In genomic region chr5:30614221-30614620, GRCm38 (mm10) we compare ENCODE assay signal across 8 mouse cellular contexts. TPM values are rescaled to one million over a fixed set of nuclear protein-coding genes. Genes with fewer than 3 reads are reported as not detected.
DNase-seq lines count a peak whose midpoint lies in the region; ATAC-seq and TF ChIP-seq lines count a peak whose summit lies in the region.

No protein-coding gene starts in this region.

- H3K9ac ChIP-seq in ES-Bruce4 (ENCODE audit: low read depth, poor library complexity, severe bottlenecking) = no peak overlapping the region
- H3K9ac ChIP-seq in liver, embryonic 12.5 days = no peak overlapping the region

- H3K27ac ChIP-seq in ES-Bruce4 (ENCODE audit: insufficient read depth, low read length) = peak overlapping the region; percentile 77
- H3K27ac ChIP-seq in liver, embryonic 12.5 days = no peak overlapping the region

- no peak overlapping the region for H3K4me3 ChIP-seq in ES-Bruce4 (ENCODE audit: low read depth, low read length)
- no peak overlapping the region for H3K4me3 ChIP-seq in liver, embryonic 12.5 days

- ATAC-seq in liver, embryonic 12.5 days = peak; percentile 46; the same call in 1 of the 2 replicates

- H3K4me1 ChIP-seq in ES-Bruce4 (ENCODE audit: control insufficient read depth, insufficient read depth, low read length) = peaks cover 14% of the 10 kb centered on the region
- H3K4me1 ChIP-seq in liver, embryonic 12.5 days = peaks cover 28% of the 10 kb centered on the region

- no peak for TF ChIP-seq CTCF in ES-Bruce4 (IDR thresholded peaks at IDR 0.05; ENCODE audit: low read depth, low read length)

- no peaks in the 10 kb centered on the region for H3K9me3 ChIP-seq in ES-Bruce4 (replicated peaks; ENCODE audit: control insufficient read depth, insufficient read depth, low read length, poor library complexity, severe bottlenecking)
- no peaks in the 10 kb centered on the region for H3K9me3 ChIP-seq in liver, embryonic 12.5 days (replicated peaks)

- intact Hi-C loops in heart, postnatal 14 days (cut with DNase I) = no loop called here
- intact Hi-C loops in gastrocnemius, postnatal 36 days (cut with DNase I) = no loop called here

- no peaks in the 10 kb centered on the region for H3K36me3 ChIP-seq in ES-Bruce4 (ENCODE audit: control insufficient read depth, insufficient read depth, low read length, poor library complexity, severe bottlenecking)
- no peaks in the 10 kb centered on the region for H3K36me3 ChIP-seq in liver, embryonic 12.5 days

- no peaks in the 10 kb centered on the region for H3K27me3 ChIP-seq in ES-Bruce4 (ENCODE audit: control insufficient read depth, insufficient read depth, low read length, poor library complexity, severe bottlenecking)
- H3K27me3 ChIP-seq in liver, embryonic 12.5 days (replicated peaks) = peaks cover 24% of the 10 kb centered on the region

- peak; percentile 90 for TF ChIP-seq EP300 in ES-Bruce4 (IDR thresholded peaks at IDR 0.05; ENCODE audit: insufficient read depth, low read depth, low read length)

- no peak for TF ChIP-seq POLR2A in ES-Bruce4 (IDR thresholded peaks at IDR 0.05; ENCODE audit: insufficient read depth, low read length)

- no peak overlapping the region for H3K4me2 ChIP-seq in liver, embryonic 12.5 days

- peak; percentile 90 for DNase-seq in adrenal gland, adult 8-10 months
- peak; percentile 76 to 77 for DNase-seq in heart, postnatal 14 days
- DNase-seq in cerebellum, postnatal 10 days = no peak
- DNase-seq in layer of hippocampus, postnatal 25 days (ENCODE audit: extremely low spot score in 1 of 2, low spot score in 1 of 2) = no peak
- DNase-seq in gastrocnemius, postnatal 36 days = no peak
- DNase-seq in c-Kit-positive CD71-positive TER-119-positive erythroid progenitor cells, embryonic 14.5 days (ENCODE audit: low spot score) = no peak

- WGBS in liver, embryonic 12.5 days (ENCODE audit: insufficient replicate concordance) = 40% methylated on average over 1 of the region's 1 CpGs

RNA-seq across cellular contexts. Expression of gene Kcnk3, which starts 26.3 kb away (rescaled TPM):
- polyA plus RNA-seq in ES-Bruce4 (2011; ENCODE audit: insufficient read depth, insufficient read length, low read depth, missing spikeins) = not detected in 2 replicates
- 1,000 to 10,000 TPM; 1,385 to 1,638 (median 1,575) TPM for total RNA-seq in adrenal gland, adult 8-10 months (2022)
- 100 to 1,000 TPM; 181 to 186 TPM for total RNA-seq in heart, postnatal 14 days (2021)
- polyA plus RNA-seq in liver, embryonic 12.5 days (2016; fragmentation: Nextera tagmentation; extraction: Ambion mirVana) = 0.08 and 0.26 TPM in 2 replicates
- total RNA-seq in layer of hippocampus, postnatal 25 days (2021) = 10 to 100 TPM in 1 of 2 experiments, 1 to 10 TPM in 1; 9.3 to 11.1 TPM
- total RNA-seq in gastrocnemius, postnatal 36 days (2021) = under 1 TPM; 0.44 to 0.46 TPM

RNA-seq across cellular contexts. Expression of gene Slc35f6, which starts 33.5 kb away (rescaled TPM):
- polyA plus RNA-seq in ES-Bruce4 (2011; ENCODE audit: insufficient read depth, insufficient read length, low read depth, missing spikeins) = 14.3 and 17.6 TPM in 2 replicates
- 10 to 100 TPM; 39.8 to 60.3 (median 49.4) TPM for total RNA-seq in adrenal gland, adult 8-10 months (2022)
- total RNA-seq in heart, postnatal 14 days (2021) = 10 to 100 TPM; 37.4 to 39.9 TPM
- polyA plus RNA-seq in liver, embryonic 12.5 days (2016; fragmentation: Nextera tagmentation; extraction: Ambion mirVana) = 10.3 and 12.1 TPM in 2 replicates
- 10 to 100 TPM; 34.7 to 35.3 TPM for total RNA-seq in layer of hippocampus, postnatal 25 days (2021)
- 10 to 100 TPM; 11.3 to 12.6 TPM for total RNA-seq in gastrocnemius, postnatal 36 days (2021)

RNA-seq across cellular contexts. Expression of gene Cenpa, which starts 52.4 kb away (rescaled TPM):
- polyA plus RNA-seq in ES-Bruce4 (2011; ENCODE audit: insufficient read depth, insufficient read length, low read depth, missing spikeins) = 257 and 258 TPM in 2 replicates
- 10 to 100 TPM in 2 of 4 experiments, 1 to 10 TPM in 2; 4.3 to 11.4 (median 8.5) TPM for total RNA-seq in adrenal gland, adult 8-10 months (2022)
- total RNA-seq in heart, postnatal 14 days (2021) = 10 to 100 TPM; 56.0 to 67.6 TPM
- 259 and 265 TPM in 2 replicates for polyA plus RNA-seq in liver, embryonic 12.5 days (2016; fragmentation: Nextera tagmentation; extraction: Ambion mirVana)
- total RNA-seq in layer of hippocampus, postnatal 25 days (2021) = 1 to 10 TPM; 3.8 to 3.9 TPM
- 1 to 10 TPM; 3.2 to 3.8 TPM for total RNA-seq in gastrocnemius, postnatal 36 days (2021)

Comparison
In these comparisons a context has a peak if more than half of its experiments do, and no peak if none do; other contexts are left out.
1. DNase-seq: peak in adrenal gland, adult 8-10 months (single experiment) and heart, postnatal 14 days (2 of 2); none in cerebellum, postnatal 10 days (0 of 2), layer of hippocampus, postnatal 25 days (0 of 2), gastrocnemius, postnatal 36 days (0 of 2) and c-Kit-positive CD71-positive TER-119-positive erythroid progenitor cells, embryonic 14.5 days (single experiment).
2. RNA of gene Kcnk3, which starts 26.3 kb away (total RNA-seq): 1,385 to 1,638 TPM in adrenal gland, adult 8-10 months and 181 to 186 TPM in heart, postnatal 14 days; 9.3 to 11.1 TPM in layer of hippocampus, postnatal 25 days and 0.44 to 0.46 TPM in gastrocnemius, postnatal 36 days; every median in the first group is over 10 times any median in the second.
3. RNA of gene Cenpa, which starts 52.4 kb away (total RNA-seq): 56.0 to 67.6 TPM in heart, postnatal 14 days; 4.3 to 11.4 TPM in adrenal gland, adult 8-10 months, 3.8 to 3.9 TPM in layer of hippocampus, postnatal 25 days and 3.2 to 3.8 TPM in gastrocnemius, postnatal 36 days; every median in the first group is over 4 times any median in the second.